Mouse (Mus musculus) intestine, embryonic 14.5 days (tissue): ENCODE results near the gene Cfd. TPM values are rescaled to one million over a fixed set of nuclear protein-coding genes. Genes with fewer than 3 reads are reported as not detected.
A peak's percentile ranks its signal among the peaks of the same experiment; 100 is the strongest.

ENCODE experiments used
- ATAC-seq: fragments of 200-750 bp; cut with Nextera tagmentation; replicated peaks from 2 replicates; pipeline ENCODE4 v1.8.0; 2017; ENCODE audit warnings: low read depth, moderate number of reproducible peaks, moderate TSS enrichment, moderate library complexity; ENCODE audit not compliant: low FRiP score, low TSS enrichment
- DNase-seq: peaks from one replicate; pipeline ENCODE4 v3.0.0-alpha.2; 2018; ENCODE audit warnings: low spot score
- H3K27ac ChIP-seq: fragments of 300-500 bp; sonication (generic); 2 replicates; pipeline ENCODE4 v1.5.1; 2014; ENCODE audit warnings: low read depth, mild to moderate bottlenecking, control low read depth
- H3K27me3 ChIP-seq: fragments of 300-500 bp; sonication (generic); replicated peaks from 2 replicates; pipeline ENCODE4 v1.6.1; 2014; ENCODE audit warnings: low read length, control low read depth; ENCODE audit not compliant: control insufficient read depth, insufficient read depth
- H3K36me3 ChIP-seq: fragments of 300-500 bp; sonication (generic); 2 replicates; pipeline ENCODE4 v1.6.1; 2014; ENCODE audit warnings: low read length, control low read depth; ENCODE audit not compliant: control insufficient read depth, insufficient read depth
- H3K4me1 ChIP-seq: fragments of 300-500 bp; sonication (generic); replicated peaks from 2 replicates; pipeline ENCODE4 v1.6.1; 2014; ENCODE audit warnings: low read length, control low read depth, mixed read lengths; ENCODE audit not compliant: control insufficient read depth, insufficient read depth
- H3K4me2 ChIP-seq: fragments of 300-500 bp; sonication (generic); 2 replicates; pipeline ENCODE4 v1.6.1; 2014; ENCODE audit warnings: low read length
- H3K4me3 ChIP-seq: fragments of 300-500 bp; sonication (generic); 2 replicates; pipeline ENCODE4 v1.5.1; 2014; ENCODE audit warnings: low read depth, low read length, control low read depth, mixed read lengths
- H3K9ac ChIP-seq: fragments of 300-500 bp; sonication (generic); 2 replicates; pipeline ENCODE4 v1.6.1; 2014; ENCODE audit warnings: mild to moderate bottlenecking, low read length
- H3K9me3 ChIP-seq: fragments of 300-500 bp; sonication (generic); 2 replicates; pipeline ENCODE4 v1.6.1; 2016; ENCODE audit warnings: low read length, control low read depth; ENCODE audit not compliant: control insufficient read depth
- WGBS: fragments of 180-500 bp; shearing (Covaris S2); extraction: QIAGEN DNeasy Blood & Tissue Kit; methylation state at CpG from one replicate; pipeline ENCODE4 v1.1.7; 2014; 5-methylcytosine and 5-hydroxymethylcytosine counted together
- polyA plus RNA-seq: library from polyadenylated mRNA; unstranded; fragments of >200 nt; fragmentation: Nextera tagmentation; extraction: Ambion mirVana; gene quantifications from 2 replicates; pipeline ENCODE4 v1.2.1, GENCODE M21; 2014

The Cfd gene
- polyA plus RNA-seq, 1 experiment from 2014 or later: not detected

GRCm38 (mm10) chr10:79920056-79920890, 29.6 kb downstream of the Cfd start:
- ATAC-seq (no peak), DNase-seq (peak; percentile 61)
- Histone ChIP-seq H3K27ac (no peak overlapping the region), H3K36me3 (no peaks in the 10 kb centered on the region), H3K4me3 (no peak overlapping the region), H3K4me2 (no peak overlapping the region), H3K9me3 (no peaks in the 10 kb centered on the region), H3K4me1 (peaks cover 32% of the 10 kb centered on the region), H3K27me3 (peaks cover 57% of the 10 kb centered on the region), H3K9ac (no peak overlapping the region)
- 27% methylated on average over 26 of the region's 26 CpGs for WGBS

DNA sequence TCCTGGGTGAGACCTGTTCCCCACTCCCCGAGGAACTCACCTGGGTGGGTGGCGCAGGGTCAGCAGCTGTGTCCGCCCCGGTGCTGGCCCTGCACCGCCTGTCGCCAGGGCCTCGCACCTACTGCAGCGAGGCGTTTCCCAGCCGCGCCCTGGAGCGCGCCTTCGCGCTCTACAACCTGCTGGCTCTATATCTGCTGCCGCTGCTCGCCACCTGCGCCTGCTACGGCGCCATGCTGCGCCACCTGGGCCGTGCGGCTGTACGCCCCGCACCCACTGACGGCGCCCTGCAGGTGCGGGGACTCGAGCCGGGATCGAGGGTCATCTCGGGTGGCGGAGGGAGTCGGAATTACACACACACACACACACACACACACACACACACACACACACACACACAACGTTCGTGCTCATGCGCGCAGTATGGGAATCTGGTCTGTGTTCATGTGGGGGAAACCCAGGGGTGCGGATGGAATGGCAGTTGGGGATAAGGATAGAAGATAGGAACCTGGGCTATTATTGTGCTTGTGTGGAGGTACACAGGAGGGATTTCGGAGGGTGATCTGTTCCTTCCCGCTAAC, 30.4 kb downstream of the Cfd start, which contains the start of gene R3hdm4:
R3hdm4 (minus strand) TSS at position 251 of the 578 bp plus-strand sequence.
- 3% methylated on average over 41 of the region's 41 CpGs for WGBS
- Histone ChIP-seq H3K4me3 (peak within 1 kb of the TSS; percentile 24), H3K36me3 (no peaks in the 10 kb centered on the region), H3K27me3 (peaks cover 57% of the 10 kb centered on the region), H3K9ac (peak within 1 kb of the TSS; percentile 21; the same call in 1 of the 2 replicates), H3K9me3 (no peaks in the 10 kb centered on the region), H3K4me1 (peaks cover 30% of the 10 kb centered on the region), H3K27ac (no peak within 1 kb of the TSS), H3K4me2 (peak within 1 kb of the TSS; percentile 47)
- DNase-seq: peak; percentile 61
- ATAC-seq: no peak

- H3K4me2 ChIP-seq: peak overlapping the region; percentile 47
- no peak overlapping the region for H3K27ac ChIP-seq
- peaks cover 32% of the 10 kb centered on the region for H3K4me1 ChIP-seq
- no peaks in the 10 kb centered on the region for H3K36me3 ChIP-seq
- peak; percentile 74 for DNase-seq
- H3K9ac ChIP-seq: peak overlapping the region; percentile 21; the same call in 1 of the 2 replicates
- peak overlapping the region; percentile 24 for H3K4me3 ChIP-seq
- peaks cover 57% of the 10 kb centered on the region for H3K27me3 ChIP-seq
- ATAC-seq: no peak
- H3K9me3 ChIP-seq: no peaks in the 10 kb centered on the region
- 2% methylated on average over 34 of the region's 34 CpGs for WGBS
Measured at GRCm38 (mm10) chr10:79921572-79921971, 30.9 kb downstream of the Cfd start.

DNA sequence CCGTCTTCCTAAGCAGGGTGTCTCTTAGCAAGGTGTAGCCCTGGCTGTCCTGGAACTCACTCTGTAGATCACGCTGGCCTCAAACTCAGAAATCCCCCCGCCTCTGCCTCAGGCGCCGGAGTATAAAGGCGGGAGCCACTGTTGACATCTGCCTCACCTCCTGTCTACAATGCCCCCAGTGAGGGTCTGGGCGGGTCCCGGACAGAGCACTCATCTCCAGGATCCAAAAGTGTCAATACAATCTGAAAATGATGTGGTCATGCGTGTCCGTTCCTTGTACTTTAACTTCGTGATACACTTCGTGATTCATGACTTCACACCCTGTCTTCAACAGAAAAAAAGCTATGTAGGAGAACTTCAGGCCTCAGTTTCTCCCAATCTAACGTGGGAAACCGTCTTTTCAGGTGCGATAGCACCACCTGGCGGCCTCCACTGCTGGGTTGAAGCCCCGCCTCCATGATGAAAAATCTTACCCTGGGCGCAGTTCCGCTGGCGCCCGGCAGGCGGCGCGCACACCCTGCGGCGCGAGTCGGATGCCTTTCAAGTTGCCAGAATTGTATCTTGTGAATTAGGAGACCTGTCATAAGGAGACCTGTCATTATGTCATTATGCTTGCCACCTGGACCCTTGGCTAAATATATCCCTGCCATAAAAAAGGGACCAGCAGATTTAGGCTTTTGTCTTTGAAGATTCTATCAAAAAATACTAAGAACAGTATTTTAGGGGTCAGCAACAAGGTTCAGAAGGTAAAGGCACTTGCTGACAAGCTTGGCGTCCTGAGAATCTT, 34.5 kb downstream of the Cfd start:
- H3K4me2 ChIP-seq: peak overlapping the region; percentile 88

DNA sequence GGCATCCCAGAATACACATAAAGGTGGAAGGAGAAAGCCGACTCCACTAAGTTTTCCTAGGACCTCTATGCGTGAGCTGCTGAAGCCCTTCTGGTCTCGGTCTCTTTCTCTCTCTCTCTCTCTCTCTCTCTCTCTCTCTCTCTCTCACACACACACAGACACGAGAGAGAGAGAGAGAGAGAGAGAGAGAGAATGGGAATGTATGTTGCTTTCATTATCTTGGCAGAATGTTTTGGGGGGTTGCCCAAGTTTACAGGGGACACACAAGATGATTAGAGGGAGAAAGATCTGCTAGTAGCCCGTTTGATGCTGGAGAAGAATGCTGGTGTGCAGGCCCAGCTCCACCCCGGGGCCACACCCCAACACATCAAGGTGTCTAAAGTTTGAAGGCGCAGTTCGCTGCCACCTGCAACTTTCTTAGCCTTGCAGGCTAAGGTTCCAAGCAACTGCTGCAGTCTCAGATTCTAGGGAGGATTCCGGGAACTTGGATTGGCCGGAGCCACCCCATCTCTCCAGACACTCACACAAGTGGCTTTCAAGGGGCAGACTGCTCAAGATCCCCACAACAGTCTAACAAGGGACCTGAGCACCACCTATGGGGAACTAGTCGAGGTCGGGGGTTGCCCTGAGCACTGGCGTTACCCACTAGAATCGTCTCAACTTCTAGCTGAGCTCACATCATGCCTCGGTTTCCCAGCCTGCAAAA, 35.3 kb downstream of the Cfd start:
- H3K27ac ChIP-seq: peak overlapping the region; percentile 80; the same call in 1 of the 2 replicates
- ATAC-seq: no peak
- WGBS: 5% methylated on average over 15 of the region's 15 CpGs
- peaks cover 27% of the 10 kb centered on the region for H3K4me1 ChIP-seq
- H3K4me2 ChIP-seq: peak overlapping the region; percentile 88
- H3K4me3 ChIP-seq: peak overlapping the region; percentile 58
- no peaks in the 10 kb centered on the region for H3K9me3 ChIP-seq
- peak overlapping the region; percentile 76 for H3K9ac ChIP-seq
- DNase-seq: peak; percentile 69
- peaks cover 5% of the 10 kb centered on the region; the same call in 1 of the 2 replicates for H3K36me3 ChIP-seq
- peaks cover 22% of the 10 kb centered on the region for H3K27me3 ChIP-seq

More for the DNA sequence above, 34.5 kb downstream of the Cfd start:
- Histone ChIP-seq H3K9me3 (no peaks in the 10 kb centered on the region), H3K36me3 (no peaks in the 10 kb centered on the region), H3K9ac (no peak overlapping the region), H3K27ac (no peak overlapping the region), H3K4me1 (peaks cover 27% of the 10 kb centered on the region), H3K4me3 (no peak overlapping the region; the same call in 1 of the 2 replicates), H3K27me3 (peaks cover 29% of the 10 kb centered on the region)
- ATAC-seq: no peak
- 12% methylated on average over 29 of the region's 29 CpGs for WGBS
- DNase-seq: peak; percentile 96

- H3K27ac ChIP-seq: peak within 1 kb of the TSS; percentile 80
- ATAC-seq: peak; percentile 83
- peaks cover 14% of the 10 kb centered on the region for H3K27me3 ChIP-seq
- peak; percentile 95 for DNase-seq
- peak within 1 kb of the TSS; percentile 58 for H3K4me3 ChIP-seq
- H3K36me3 ChIP-seq: peaks cover 12% of the 10 kb centered on the region
- peak within 1 kb of the TSS; percentile 88 for H3K4me2 ChIP-seq
- peak within 1 kb of the TSS; percentile 76 for H3K9ac ChIP-seq
- H3K4me1 ChIP-seq: peaks cover 22% of the 10 kb centered on the region
- H3K9me3 ChIP-seq: no peaks in the 10 kb centered on the region
- WGBS: under 1% methylated on average over 63 of the region's 63 CpGs
Measured at GRCm38 (mm10) chr10:79926491-79927323, 36.1 kb downstream of the Cfd start, which contains the start of gene Arid3a. Arid3a (plus strand) TSS chr10:79927043.

DNA sequence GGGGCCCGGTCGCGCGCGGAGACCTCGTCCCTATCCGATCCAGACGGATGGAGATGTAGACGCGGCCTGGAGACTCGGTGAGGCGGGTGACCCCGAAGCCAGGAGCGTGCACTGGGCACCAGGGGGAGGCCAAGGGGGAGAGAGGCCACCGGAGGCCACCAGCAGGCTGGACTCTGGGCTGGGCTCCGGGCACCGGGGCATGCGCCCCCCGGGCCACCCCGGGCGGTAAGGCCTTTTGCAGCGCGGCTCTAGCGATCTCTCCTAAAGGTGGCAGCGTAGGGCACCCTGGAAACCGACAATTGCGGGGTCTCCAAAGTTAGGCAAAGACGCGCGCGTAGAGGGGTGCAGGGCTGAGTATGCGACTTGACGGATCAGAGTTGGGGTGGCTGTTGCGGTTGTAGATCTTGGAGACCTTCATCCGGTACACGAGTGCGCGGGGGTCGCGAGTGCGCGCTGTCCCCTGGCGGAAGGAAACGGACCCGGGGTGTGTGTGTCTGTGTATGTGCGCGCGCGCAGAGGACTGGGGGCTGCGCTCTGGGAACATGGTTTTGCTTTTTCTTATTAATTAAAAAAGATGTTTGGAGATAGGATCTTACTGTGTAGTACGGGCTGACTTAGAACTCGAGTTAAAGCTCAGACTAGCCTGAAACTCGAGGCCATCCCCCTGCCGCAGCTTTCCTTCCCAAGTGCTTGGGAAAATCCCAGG, 36.8 kb downstream of the Cfd start:
- Histone ChIP-seq H3K4me2 (peak overlapping the region; percentile 88), H3K4me1 (peaks cover 27% of the 10 kb centered on the region)

More for the DNA sequence above, 36.8 kb downstream of the Cfd start:
- DNase-seq (peak; percentile 87), ATAC-seq (peak; percentile 21; the same call in 1 of the 2 replicates)
- Histone ChIP-seq H3K27me3 (peaks cover 7% of the 10 kb centered on the region; the same call in 1 of the 2 replicates), H3K4me3 (peak overlapping the region; percentile 58), H3K36me3 (peaks cover 19% of the 10 kb centered on the region), H3K27ac (peak overlapping the region; percentile 80), H3K9ac (peak overlapping the region; percentile 76), H3K9me3 (no peaks in the 10 kb centered on the region)
- WGBS: 1% methylated on average over 53 of the region's 54 CpGs
